Mouse (Mus musculus) liver, postnatal 0 days (tissue): Measurements from ENCODE around the gene S100a14. TPM values are rescaled to one million over a fixed set of nuclear protein-coding genes. Genes with fewer than 3 reads are reported as not detected.

Source experiments
- ATAC-seq: fragments of 200-750 bp; cut with Nextera tagmentation; 2 replicates; pipeline ENCODE4 v1.8.0; 2017; ENCODE audit warnings: mild to moderate bottlenecking, moderate library complexity
- DNase-seq: peaks from one replicate; pipeline ENCODE4 v3.0.0-alpha.2; 2016
- H3K27ac ChIP-seq: fragments of 300-500 bp; sonication (generic); 2 replicates; pipeline ENCODE4 v1.5.1; 2014; ENCODE audit warnings: antibody characterized with exemption, moderate library complexity, mild to moderate bottlenecking, low read depth
- H3K27me3 ChIP-seq: fragments of 300-500 bp; sonication (generic); 2 replicates; pipeline ENCODE4 v1.6.1; 2014; ENCODE audit warnings: low read length, control low read depth, mixed read lengths; ENCODE audit not compliant: insufficient read depth
- H3K36me3 ChIP-seq: fragments of 300-500 bp; sonication (generic); replicated peaks from 2 replicates; pipeline ENCODE4 v1.6.1; 2014; ENCODE audit warnings: mild to moderate bottlenecking, control low read depth, low read length, moderate library complexity, mixed read lengths; ENCODE audit not compliant: insufficient read depth
- H3K4me1 ChIP-seq: fragments of 300-500 bp; sonication (generic); 2 replicates; pipeline ENCODE4 v1.6.1; 2014; ENCODE audit warnings: antibody characterized with exemption, mild to moderate bottlenecking, control low read depth; ENCODE audit not compliant: insufficient read depth
- H3K4me2 ChIP-seq: fragments of 300-500 bp; sonication (generic); 2 replicates; pipeline ENCODE4 v1.6.1; 2014; ENCODE audit warnings: low read depth, mild to moderate bottlenecking, low read length, moderate library complexity, mixed read lengths
- H3K4me3 ChIP-seq: fragments of 300-500 bp; sonication (generic); 2 replicates; pipeline ENCODE4 v1.5.1; 2014; ENCODE audit warnings: low read depth, low read length
- H3K9ac ChIP-seq: fragments of 300-500 bp; sonication (generic); replicated peaks from 2 replicates; pipeline ENCODE4 v1.6.1; 2014; ENCODE audit warnings: mild to moderate bottlenecking, moderate library complexity
- H3K9me3 ChIP-seq: fragments of 300-500 bp; sonication (generic); 2 replicates; pipeline ENCODE4 v1.6.1; 2016; ENCODE audit warnings: mild to moderate bottlenecking, control low read depth, low read length, mixed read lengths
- CTCF ChIP-seq: sonication (generic); IDR thresholded peaks from 2 replicates; pipeline ENCODE4 v1.5.1; 2016; ENCODE audit warnings: antibody characterized with exemption, low read depth
- EP300 ChIP-seq: IDR thresholded peaks from 2 replicates; pipeline ENCODE4 v1.6.1; 2016; ENCODE audit warnings: antibody characterized with exemption, low read depth, mild to moderate bottlenecking
- WGBS: fragments of 180-500 bp; shearing (Covaris S2); extraction: QIAGEN DNeasy Blood & Tissue Kit; methylation state at CpG from one replicate; pipeline ENCODE4 v1.1.7; 2014; ENCODE audit not compliant: insufficient replicate concordance; 5-methylcytosine and 5-hydroxymethylcytosine counted together
- polyA plus RNA-seq: library from polyadenylated mRNA; unstranded; fragments of >200 nt; fragmentation: Nextera tagmentation; extraction: Ambion mirVana; gene quantifications from 2 replicates; pipeline ENCODE4 v1.2.1, GENCODE M21; 2015

Gene S100a14
- polyA plus RNA-seq, 1 experiment from 2014 or later: not detected

DNA sequence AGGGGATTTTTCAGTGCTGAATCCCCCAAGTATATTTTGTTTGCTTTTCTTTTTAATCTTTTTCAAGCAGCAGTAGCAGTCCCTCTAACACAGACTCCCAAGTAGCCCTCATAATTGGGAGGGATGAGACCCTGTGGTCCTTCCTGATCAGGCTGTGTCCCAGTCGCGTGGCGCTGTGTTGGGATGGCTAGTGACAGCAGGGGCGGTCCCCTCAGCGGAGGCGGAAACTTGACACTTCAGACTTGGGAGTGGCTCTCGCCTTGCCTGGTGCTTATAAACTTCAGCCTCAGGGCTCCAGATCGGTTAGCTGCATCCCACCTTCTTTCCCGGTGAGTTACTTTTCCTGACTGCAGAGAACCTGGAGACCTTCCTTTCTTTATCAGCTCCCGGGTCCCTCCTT lies 12.0 kb upstream of the S100a14 start:
- peaks cover 7% of the 10 kb centered on the region; the same call in 1 of the 2 replicates for H3K36me3 ChIP-seq
- peaks cover 24% of the 10 kb centered on the region for H3K4me1 ChIP-seq
- peak overlapping the region; percentile 98 for H3K4me2 ChIP-seq
- no peaks in the 10 kb centered on the region for H3K9me3 ChIP-seq
- H3K9ac ChIP-seq: peak overlapping the region; percentile 65
- 2% methylated on average over 10 of the region's 10 CpGs for WGBS
- H3K27ac ChIP-seq: peak overlapping the region; percentile 46
- H3K4me3 ChIP-seq: peak overlapping the region; percentile 61
- TF ChIP-seq EP300 (no peak), CTCF (no peak)
- DNase-seq: peak; percentile 75
- peak; percentile 78 for ATAC-seq
- no peaks in the 10 kb centered on the region for H3K27me3 ChIP-seq

DNA sequence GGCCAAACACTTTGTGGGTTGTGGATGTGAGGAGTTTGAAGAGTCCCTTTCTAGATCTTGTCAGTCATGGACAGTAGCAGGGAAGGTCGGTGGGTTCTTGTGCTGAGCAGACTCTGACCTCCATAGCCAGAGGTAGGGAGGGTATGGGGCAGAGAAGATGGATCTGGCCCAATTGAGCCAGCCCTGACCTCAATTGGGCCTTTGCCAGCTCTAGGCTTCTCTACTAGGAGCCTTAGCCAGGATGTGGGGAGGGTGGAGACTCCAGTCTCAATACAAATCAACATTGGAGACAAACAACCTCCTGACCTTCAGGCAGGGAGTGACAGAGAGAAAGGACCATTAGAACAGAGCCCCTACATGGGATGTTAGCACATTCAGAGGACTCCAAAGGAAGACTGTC lies 11.4 kb upstream of the S100a14 start:
- H3K27ac ChIP-seq: peak overlapping the region; percentile 46
- DNase-seq (no peak), ATAC-seq (peak; percentile 20; the same call in 1 of the 2 replicates)
- peak overlapping the region; percentile 61 for H3K4me3 ChIP-seq
- TF ChIP-seq CTCF (no peak), EP300 (no peak)
- H3K36me3 ChIP-seq: peaks cover 7% of the 10 kb centered on the region; the same call in 1 of the 2 replicates
- peak overlapping the region; percentile 65 for H3K9ac ChIP-seq
- peak overlapping the region; percentile 98 for H3K4me2 ChIP-seq
- no peaks in the 10 kb centered on the region for H3K9me3 ChIP-seq
- H3K4me1 ChIP-seq: peaks cover 24% of the 10 kb centered on the region
- 21% methylated on average over 1 of the region's 1 CpGs for WGBS
- H3K27me3 ChIP-seq: no peaks in the 10 kb centered on the region

DNA sequence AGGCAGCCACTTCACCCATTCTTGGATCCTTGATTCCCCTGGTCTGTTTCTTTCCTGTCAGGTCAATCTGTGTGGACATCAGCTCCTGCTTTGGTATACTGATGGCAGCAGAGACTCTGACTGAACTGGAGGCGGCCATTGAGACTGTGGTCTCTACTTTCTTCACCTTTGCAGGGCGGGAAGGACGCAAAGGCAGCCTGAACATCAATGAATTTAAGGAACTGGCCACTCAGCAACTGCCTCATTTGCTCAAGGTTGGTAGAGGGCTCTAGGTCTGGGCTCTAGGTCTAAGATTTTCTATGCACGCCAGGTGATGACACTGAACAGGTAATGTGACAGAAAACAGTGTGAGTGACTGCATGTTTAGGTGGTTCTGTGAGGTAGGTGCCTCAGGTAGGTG lies 10.9 kb upstream of the S100a14 start:
- peaks cover 24% of the 10 kb centered on the region for H3K4me1 ChIP-seq
- peak overlapping the region; percentile 65; the same call in 1 of the 2 replicates for H3K9ac ChIP-seq
- H3K27ac ChIP-seq: no peak overlapping the region

DNA sequence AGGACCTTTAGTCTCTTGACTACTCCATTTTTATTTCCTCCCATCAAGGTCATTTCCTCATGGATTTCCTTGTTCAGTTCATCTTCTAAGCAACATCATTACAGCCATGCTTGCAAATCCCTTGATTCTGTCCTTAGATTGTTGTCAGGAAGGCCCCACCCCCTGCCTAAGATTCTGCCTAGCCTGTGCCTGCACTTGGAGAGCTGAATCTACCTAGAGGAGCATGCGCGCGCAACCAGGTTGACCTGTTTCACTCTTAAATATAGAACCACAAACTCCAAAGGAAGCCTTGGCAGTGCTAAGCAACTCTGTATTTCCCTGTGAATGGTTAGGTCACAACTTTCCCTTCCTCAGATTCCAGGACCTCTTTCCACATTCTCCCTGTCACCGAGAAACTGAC lies 8.9 kb upstream of the S100a14 start:
- Histone ChIP-seq H3K27me3 (no peaks in the 10 kb centered on the region), H3K36me3 (0 out of 2 replicates have a peak, but pooled peaks cover 3% of the 10 kb centered on the region), H3K4me3 (no peak overlapping the region), H3K9me3 (no peaks in the 10 kb centered on the region), H3K27ac (no peak overlapping the region), H3K4me2 (no peak overlapping the region), H3K9ac (no peak overlapping the region), H3K4me1 (peaks cover 24% of the 10 kb centered on the region)
- no peak for DNase-seq
- no peak for ATAC-seq
- WGBS: 84% methylated on average over 4 of the region's 4 CpGs
- TF ChIP-seq CTCF (no peak), EP300 (no peak)

More for the DNA sequence above, 10.9 kb upstream of the S100a14 start:
- Histone ChIP-seq H3K36me3 (peaks cover 4% of the 10 kb centered on the region; the same call in 1 of the 2 replicates), H3K4me3 (no peak overlapping the region), H3K4me2 (peak overlapping the region; percentile 98), H3K9me3 (no peaks in the 10 kb centered on the region), H3K27me3 (no peaks in the 10 kb centered on the region)
- WGBS: 75% methylated on average over 4 of the region's 4 CpGs
- DNase-seq (no peak), ATAC-seq (no peak)
- TF ChIP-seq EP300 (no peak), CTCF (no peak)

DNA sequence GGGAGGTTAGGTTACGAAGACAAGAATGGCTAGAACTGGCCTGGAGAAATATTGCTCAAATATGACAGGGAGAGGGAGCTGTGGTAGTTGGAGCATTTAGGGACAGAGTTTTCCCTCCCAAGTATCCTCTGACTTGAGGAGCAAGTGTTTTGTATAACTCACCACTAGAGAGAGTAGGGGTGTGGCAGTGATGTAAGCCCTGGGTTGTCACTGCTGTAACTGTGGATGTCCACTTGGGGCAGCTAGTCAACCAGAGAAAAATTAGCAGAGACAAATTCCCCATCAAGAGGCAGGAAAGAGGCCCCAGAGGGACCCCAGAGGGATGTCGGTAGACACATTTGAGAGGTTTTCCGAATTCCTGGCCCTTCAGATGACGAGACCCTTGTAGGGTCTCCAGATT lies 1.2 kb upstream of the S100a14 start:
- Histone ChIP-seq H3K9me3 (no peaks in the 10 kb centered on the region), H3K27ac (no peak overlapping the region), H3K4me1 (peaks cover 3% of the 10 kb centered on the region; the same call in 1 of the 2 replicates), H3K36me3 (peaks cover 6% of the 10 kb centered on the region; the same call in 1 of the 2 replicates), H3K4me2 (no peak overlapping the region), H3K9ac (no peak overlapping the region), H3K4me3 (no peak overlapping the region), H3K27me3 (no peaks in the 10 kb centered on the region)
- ATAC-seq (peak; percentile 62; the same call in 1 of the 2 replicates), DNase-seq (no peak)
- TF ChIP-seq EP300 (no peak), CTCF (peak; percentile 84)
- 52% methylated on average over 4 of the region's 4 CpGs for WGBS

DNA sequence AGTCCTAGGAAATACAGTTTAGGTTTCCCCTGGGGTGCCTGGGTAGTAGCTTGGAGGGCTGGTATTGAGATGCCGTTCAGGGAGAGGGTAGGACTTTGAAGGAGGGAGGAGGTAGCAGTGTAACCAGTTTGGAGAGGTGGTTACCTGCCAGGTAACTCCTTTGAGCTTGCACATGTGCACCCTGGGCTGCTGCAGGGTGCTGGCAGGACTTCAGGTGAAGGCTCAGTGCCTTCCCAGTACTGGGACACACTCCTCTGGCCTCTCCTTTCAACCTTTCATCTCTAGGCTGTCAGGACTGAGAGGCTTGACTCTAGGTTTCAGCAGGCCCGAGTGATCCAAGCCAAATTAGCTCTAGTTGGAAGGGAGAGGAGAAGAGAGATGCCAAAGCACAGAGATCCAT lies 580 bp upstream of the S100a14 start:
- no peak overlapping the region for H3K9ac ChIP-seq

More for the DNA sequence above, 580 bp upstream of the S100a14 start:
- ATAC-seq (no peak), DNase-seq (no peak)
- Histone ChIP-seq H3K4me2 (no peak overlapping the region), H3K27ac (no peak overlapping the region), H3K4me1 (peaks cover 3% of the 10 kb centered on the region; the same call in 1 of the 2 replicates), H3K27me3 (no peaks in the 10 kb centered on the region), H3K36me3 (peaks cover 3% of the 10 kb centered on the region; the same call in 1 of the 2 replicates), H3K4me3 (no peak overlapping the region), H3K9me3 (no peaks in the 10 kb centered on the region)
- 90% methylated on average over 2 of the region's 2 CpGs for WGBS
- no peak for TF ChIP-seq CTCF
- no peak for TF ChIP-seq EP300
